Mouse (Mus musculus): ENCODE data around the gene Ifnl3. TPM values are rescaled to one million over a fixed set of nuclear protein-coding genes. Genes with fewer than 3 reads are reported as not detected.
A peak's percentile ranks its signal among the peaks of the same experiment; 100 is the strongest.
"Not testable (repeated sequence)": the region's sequence is repeated elsewhere in the genome, so short reads cannot be mapped to it uniquely, and the experiment has no call there.

Gene Ifnl3
- not detected for total RNA-seq (2021)
- long read RNA-seq, experiment 1 = 0 reads
- long read RNA-seq, experiment 2 = 0 reads

- H3K4me3 ChIP-seq; H3K27ac ChIP-seq; DNase-seq (ENCODE audit: extremely low spot score in 1 of 2, low spot score in 2 of 2): not testable (repeated sequence)
- intact Hi-C loops (cut with DNase I) = loop anchor here (1.0 kb wide), 1 partner anchor 13 kb away; no protein-coding TSS in a partner anchor
Measured at GRCm38 (mm10) chr7:28522536-28522935, at the start of gene Ifnl3. Gene Ifnl3 (plus strand): TSS chr7:28522836.

GRCm38 (mm10) chr7:28476191-28476590 is 46.4 kb upstream of the Ifnl3 start:
- no peak; the same call in 1 of the 2 replicates for TF ChIP-seq CTCF (IDR thresholded peaks at IDR 0.05)
- H3K27ac ChIP-seq = no peak overlapping the region
- intact Hi-C loops (cut with DNase I) = no loop called here
- no peak for DNase-seq (ENCODE audit: extremely low spot score in 1 of 2, low spot score in 2 of 2)
- H3K4me3 ChIP-seq = no peak overlapping the region

- no peak for TF ChIP-seq CTCF (IDR thresholded peaks at IDR 0.05)
- intact Hi-C loops (cut with DNase I) = no loop called here
- Histone ChIP-seq H3K4me3 (no peak overlapping the region), H3K27ac (no peak overlapping the region)
- no peak for DNase-seq (ENCODE audit: extremely low spot score in 1 of 2, low spot score in 2 of 2)
Measured at GRCm38 (mm10) chr7:28477363-28477762, 45.3 kb upstream of the Ifnl3 start.

- DNase-seq (ENCODE audit: extremely low spot score in 1 of 2, low spot score in 2 of 2) = no peak
- no peak for TF ChIP-seq CTCF (IDR thresholded peaks at IDR 0.05)
- intact Hi-C loops (cut with DNase I) = no loop called here
- Histone ChIP-seq H3K27ac (no peak overlapping the region), H3K4me3 (no peak overlapping the region)
Measured at GRCm38 (mm10) chr7:28478854-28479253, 43.8 kb upstream of the Ifnl3 start.

GRCm38 (mm10) chr7:28482854-28483253 is 39.8 kb upstream of the Ifnl3 start:
- DNase-seq (ENCODE audit: extremely low spot score in 1 of 2, low spot score in 2 of 2) = peak in 1 of 2 experiments; percentile 60
- 0 out of 2 replicates have a peak overlapping the region, but pooled peaks have one; percentile 40 for H3K27ac ChIP-seq
- no peak for TF ChIP-seq CTCF (IDR thresholded peaks at IDR 0.05)

GRCm38 (mm10) chr7:28484192-28484591 is 38.4 kb upstream of the Ifnl3 start:
- DNase-seq (ENCODE audit: extremely low spot score in 1 of 2, low spot score in 2 of 2) = no peak
- no peak for TF ChIP-seq CTCF (IDR thresholded peaks at IDR 0.05)
- H3K4me3 ChIP-seq = no peak overlapping the region
- intact Hi-C loops (cut with DNase I) = no loop called here
- no peak overlapping the region for H3K27ac ChIP-seq

More at GRCm38 (mm10) chr7:28482854-28483253, 39.8 kb upstream of the Ifnl3 start:
- no peak overlapping the region for H3K4me3 ChIP-seq
- intact Hi-C loops (cut with DNase I) = no loop called here

- TF ChIP-seq CTCF (IDR thresholded peaks at IDR 0.05) = no peak
- peak; percentile 52 to 59 for DNase-seq (ENCODE audit: extremely low spot score in 1 of 2, low spot score in 2 of 2)
- Histone ChIP-seq H3K27ac (peak overlapping the region; percentile 73), H3K4me3 (peak overlapping the region; percentile 36)
- intact Hi-C loops (cut with DNase I) = loop anchor here (2.0 kb wide), 1 partner anchor 37 kb away; the partner anchor contains the start of gene Lrfn1
Measured at GRCm38 (mm10) chr7:28488030-28488491, 34.6 kb upstream of the Ifnl3 start.

GRCm38 (mm10) chr7:28490410-28490809 is 32.2 kb upstream of the Ifnl3 start:
- intact Hi-C loops (cut with DNase I) = loop anchor here (5.0 kb wide), 2 partner anchors 37 to 112 kb away; no protein-coding TSS in a partner anchor
- peak; percentile 62 for TF ChIP-seq CTCF (IDR thresholded peaks at IDR 0.05)
- DNase-seq (ENCODE audit: extremely low spot score in 1 of 2, low spot score in 2 of 2) = peak; percentile 26 to 28
- no peak overlapping the region for H3K4me3 ChIP-seq
- no peak overlapping the region for H3K27ac ChIP-seq

GRCm38 (mm10) chr7:28490903-28491302 is 31.7 kb upstream of the Ifnl3 start:
- no peak for TF ChIP-seq CTCF (IDR thresholded peaks at IDR 0.05)
- intact Hi-C loops (cut with DNase I) = loop anchor here (5.0 kb wide), 2 partner anchors 36 to 111 kb away; no protein-coding TSS in a partner anchor
- Histone ChIP-seq H3K4me3 (no peak overlapping the region), H3K27ac (no peak overlapping the region)
- no peak for DNase-seq (ENCODE audit: extremely low spot score in 1 of 2, low spot score in 2 of 2)

- intact Hi-C loops (cut with DNase I) = loop anchor here (5.0 kb wide), 2 partner anchors 35 to 110 kb away; no protein-coding TSS in a partner anchor
- Histone ChIP-seq H3K27ac (no peak overlapping the region), H3K4me3 (no peak overlapping the region)
- DNase-seq (ENCODE audit: extremely low spot score in 1 of 2, low spot score in 2 of 2) = no peak
- TF ChIP-seq CTCF (IDR thresholded peaks at IDR 0.05) = no peak
Measured at GRCm38 (mm10) chr7:28492310-28492709, 30.3 kb upstream of the Ifnl3 start.

- Histone ChIP-seq H3K27ac (no peak overlapping the region), H3K4me3 (no peak overlapping the region)
- TF ChIP-seq CTCF (IDR thresholded peaks at IDR 0.05) = no peak
- DNase-seq (ENCODE audit: extremely low spot score in 1 of 2, low spot score in 2 of 2) = no peak
- intact Hi-C loops (cut with DNase I) = no loop called here
Measured at GRCm38 (mm10) chr7:28495426-28495825, 27.2 kb upstream of the Ifnl3 start.

- DNase-seq (ENCODE audit: extremely low spot score in 1 of 2, low spot score in 2 of 2) = no peak
- H3K4me3 ChIP-seq = no peak overlapping the region
- no peak for TF ChIP-seq CTCF (IDR thresholded peaks at IDR 0.05)
- H3K27ac ChIP-seq = no peak overlapping the region
- intact Hi-C loops (cut with DNase I) = no loop called here
Measured at GRCm38 (mm10) chr7:28505585-28505984, 17.1 kb upstream of the Ifnl3 start.

- not testable (repeated sequence) for H3K27ac ChIP-seq; DNase-seq (ENCODE audit: extremely low spot score in 1 of 2, low spot score in 2 of 2); H3K4me3 ChIP-seq
- intact Hi-C loops (cut with DNase I) = loop anchor here (1.0 kb wide), 1 partner anchor 13 kb away; the partner anchor contains the start of gene Ifnl3
Measured at GRCm38 (mm10) chr7:28509121-28509520, 13.5 kb upstream of the Ifnl3 start.

- DNase-seq (ENCODE audit: extremely low spot score in 1 of 2, low spot score in 2 of 2); intact Hi-C loops (cut with DNase I); H3K27ac ChIP-seq; H3K4me3 ChIP-seq: not testable (repeated sequence)
Measured at GRCm38 (mm10) chr7:28510405-28510974, 12.1 kb upstream of the Ifnl3 start, which contains the start of gene Ifnl2. Gene Ifnl2 (minus strand): TSS chr7:28510455.

Data from left cerebral cortex, adult 2 months (tissue).